Mouse (Mus musculus) ovary, adult 18-20 months (tissue): Measurements from ENCODE around the gene Wbp2nl.

Source experiments
- DNase-seq: peaks from one replicate; pipeline ENCODE4 v3.0.0; 2022; ENCODE audit warnings: low spot score, mixed read lengths

The Wbp2nl gene

GRCm38 (mm10) chr15:82298764-82299561 lies at the start of gene Wbp2nl:
TSS of gene Wbp2nl (plus strand) at chr15:82298954.
- no peak for DNase-seq

GRCm38 (mm10) chr15:82251579-82251978 lies 47.2 kb upstream of the Wbp2nl start:
- no peak for DNase-seq

GRCm38 (mm10) chr15:82252097-82252496 lies 46.7 kb upstream of the Wbp2nl start, which contains the start of gene 1500009C09Rik:
TSS of gene 1500009C09Rik (plus strand) at chr15:82252397.
- DNase-seq = no peak

- no peak for DNase-seq
Measured at GRCm38 (mm10) chr15:82255248-82255647, 43.5 kb upstream of the Wbp2nl start.

- DNase-seq = no peak
Measured at GRCm38 (mm10) chr15:82255944-82256383, 42.8 kb upstream of the Wbp2nl start.

- no peak for DNase-seq
Measured at GRCm38 (mm10) chr15:82259510-82259909, 39.2 kb upstream of the Wbp2nl start.

- no peak for DNase-seq
Measured at GRCm38 (mm10) chr15:82266356-82266755, 32.4 kb upstream of the Wbp2nl start.

GRCm38 (mm10) chr15:82268185-82268584 lies 30.6 kb upstream of the Wbp2nl start:
- no peak for DNase-seq

- no peak for DNase-seq
Measured at GRCm38 (mm10) chr15:82268783-82269182, 30.0 kb upstream of the Wbp2nl start.

- no peak for DNase-seq
Measured at GRCm38 (mm10) chr15:82271201-82271600, 27.6 kb upstream of the Wbp2nl start.

- DNase-seq = no peak
Measured at GRCm38 (mm10) chr15:82272295-82272694, 26.5 kb upstream of the Wbp2nl start.

- DNase-seq = no peak
Measured at GRCm38 (mm10) chr15:82274593-82274926, 24.2 kb upstream of the Wbp2nl start, which contains the start of gene Sept3. TSS of gene Sept3 (plus strand) at chr15:82274893.

GRCm38 (mm10) chr15:82274927-82275901 lies 23.5 kb upstream of the Wbp2nl start:
- no peak for DNase-seq

- no peak for DNase-seq
Measured at GRCm38 (mm10) chr15:82277591-82277990, 21.2 kb upstream of the Wbp2nl start.

- no peak for DNase-seq
Measured at GRCm38 (mm10) chr15:82280638-82281037, 18.1 kb upstream of the Wbp2nl start.

- DNase-seq = no peak
Measured at GRCm38 (mm10) chr15:82286157-82286556, 12.6 kb upstream of the Wbp2nl start.

- DNase-seq = no peak
Measured at GRCm38 (mm10) chr15:82290252-82290651, 8.5 kb upstream of the Wbp2nl start.

- no peak for DNase-seq
Measured at GRCm38 (mm10) chr15:82292851-82293250, 5.9 kb upstream of the Wbp2nl start.

GRCm38 (mm10) chr15:82293271-82293711 lies 5.5 kb upstream of the Wbp2nl start:
- no peak for DNase-seq

GRCm38 (mm10) chr15:82294059-82294458 lies 4.7 kb upstream of the Wbp2nl start:
- no peak for DNase-seq

- DNase-seq = no peak
Measured at GRCm38 (mm10) chr15:82307107-82307506, 8.4 kb downstream of the Wbp2nl start.

GRCm38 (mm10) chr15:82308416-82308815 lies 9.7 kb downstream of the Wbp2nl start:
- no peak for DNase-seq

- DNase-seq = no peak
Measured at GRCm38 (mm10) chr15:82317839-82318238, 19.1 kb downstream of the Wbp2nl start.
